Mouse (Mus musculus) liver, postnatal 0 days (tissue): Measurements from ENCODE around the gene E130116L18Rik.

Experiments used
- CTCF ChIP-seq: sonication (generic); IDR thresholded peaks from 2 replicates; pipeline ENCODE4 v1.5.1; 2016; ENCODE audit warnings: antibody characterized with exemption, low read depth
- EP300 ChIP-seq: IDR thresholded peaks from 2 replicates; pipeline ENCODE4 v1.6.1; 2016; ENCODE audit warnings: antibody characterized with exemption, low read depth, mild to moderate bottlenecking

DNA sequence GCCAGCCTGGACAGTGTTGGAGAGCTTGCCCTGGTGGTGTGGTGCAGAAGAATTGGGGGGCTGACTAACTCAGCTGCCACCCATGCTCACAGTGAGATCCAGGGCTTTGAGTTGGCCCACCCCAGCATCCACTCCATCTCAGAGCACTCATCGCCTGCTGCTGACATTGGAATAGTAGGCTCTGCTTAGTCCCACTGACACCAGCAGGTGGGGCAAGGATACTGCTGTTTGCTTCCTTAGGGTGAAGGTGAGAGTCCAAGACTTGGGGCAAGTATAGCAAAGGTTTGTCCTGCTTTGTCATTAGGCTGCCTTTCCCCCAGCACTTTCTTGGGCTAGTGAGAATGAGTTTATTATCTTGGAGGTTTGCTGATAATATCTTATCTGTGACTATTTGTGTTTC, 34.2 kb downstream of the E130116L18Rik start:
- TF ChIP-seq CTCF: peak; percentile 73
- no peak for TF ChIP-seq EP300
